Mouse (Mus musculus) liver (tissue): ENCODE results near the gene Dlgap1.
A peak's percentile ranks its signal among the peaks of the same experiment; 100 is the strongest.

Experiments used
- DNase-seq: peaks from one replicate; pipeline ENCODE4 v3.0.0-alpha.2; 2020; ENCODE audit warnings: mixed read lengths

Dlgap1 gene

DNA sequence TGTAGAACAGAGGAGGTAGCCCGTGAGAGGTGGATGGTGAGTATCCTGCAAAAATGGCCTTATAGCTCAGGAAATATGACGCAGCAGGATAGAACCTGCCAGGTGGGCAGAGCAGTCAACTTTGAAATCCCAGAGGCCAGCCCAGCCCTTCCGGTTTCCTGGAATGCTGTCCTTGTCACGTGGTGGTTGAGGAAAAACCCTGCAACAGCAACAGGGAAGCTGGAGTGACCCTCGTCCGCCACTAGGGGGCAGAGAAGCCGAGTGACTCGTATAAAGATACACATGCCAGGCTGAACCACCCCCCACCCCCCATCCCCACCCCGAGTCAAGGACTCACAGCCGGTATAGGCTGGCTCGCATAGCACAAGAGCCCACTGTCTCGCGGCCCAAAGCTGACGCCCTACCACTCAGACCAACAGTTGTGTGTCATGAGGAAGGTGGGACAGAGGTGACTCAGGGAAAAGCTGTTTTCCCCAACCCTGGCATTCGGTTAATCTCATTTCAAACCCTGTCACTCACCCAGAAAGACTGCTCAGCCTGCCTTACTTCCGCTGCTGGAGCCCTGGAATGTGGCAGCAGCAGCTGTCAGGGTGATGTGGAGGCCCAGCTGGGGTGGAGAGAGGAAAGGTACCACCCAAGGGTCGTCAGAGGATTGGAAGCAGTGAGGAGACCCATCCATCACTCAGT, 769.4 kb downstream of the Dlgap1 start:
- DNase-seq: peak; percentile 76

DNA sequence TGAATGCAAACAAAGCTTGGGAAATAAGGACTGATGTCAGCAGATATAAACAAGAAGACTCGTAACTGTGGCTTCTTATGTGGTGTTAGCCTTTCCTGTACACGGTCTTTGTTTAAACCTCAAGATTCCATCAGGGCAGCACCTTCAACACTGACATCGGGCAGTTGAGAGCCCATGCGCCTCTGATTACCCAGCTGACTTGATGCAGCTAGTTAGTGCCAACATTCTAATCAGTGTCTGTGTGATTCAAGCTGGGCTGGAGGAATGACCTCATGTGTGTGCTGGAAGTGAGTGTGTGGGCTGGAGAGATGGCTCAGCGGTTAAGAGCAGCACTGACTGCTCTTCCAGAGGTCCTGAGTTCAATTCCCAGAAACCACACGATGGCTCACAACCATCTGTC, 770.5 kb downstream of the Dlgap1 start:
- DNase-seq: no peak

DNA sequence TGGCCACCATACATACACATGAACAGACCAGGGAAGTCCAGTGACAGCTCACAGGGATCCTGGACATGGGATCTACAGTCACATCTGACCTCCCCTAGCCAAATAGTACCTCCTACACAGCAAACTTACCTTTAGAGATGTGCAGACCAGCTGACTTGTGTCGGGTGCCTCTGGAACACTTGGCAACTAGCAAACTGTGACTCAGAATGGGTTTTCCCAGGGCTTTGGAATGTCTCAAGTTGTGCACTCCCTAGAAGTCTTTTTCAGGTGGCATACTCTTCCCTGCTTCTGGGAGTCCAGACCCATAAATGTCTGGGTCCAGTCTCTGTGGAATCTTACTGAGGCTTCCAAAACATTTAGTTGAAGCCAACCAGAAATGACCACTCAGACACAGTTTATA, 772.8 kb downstream of the Dlgap1 start:
- DNase-seq: no peak

DNA sequence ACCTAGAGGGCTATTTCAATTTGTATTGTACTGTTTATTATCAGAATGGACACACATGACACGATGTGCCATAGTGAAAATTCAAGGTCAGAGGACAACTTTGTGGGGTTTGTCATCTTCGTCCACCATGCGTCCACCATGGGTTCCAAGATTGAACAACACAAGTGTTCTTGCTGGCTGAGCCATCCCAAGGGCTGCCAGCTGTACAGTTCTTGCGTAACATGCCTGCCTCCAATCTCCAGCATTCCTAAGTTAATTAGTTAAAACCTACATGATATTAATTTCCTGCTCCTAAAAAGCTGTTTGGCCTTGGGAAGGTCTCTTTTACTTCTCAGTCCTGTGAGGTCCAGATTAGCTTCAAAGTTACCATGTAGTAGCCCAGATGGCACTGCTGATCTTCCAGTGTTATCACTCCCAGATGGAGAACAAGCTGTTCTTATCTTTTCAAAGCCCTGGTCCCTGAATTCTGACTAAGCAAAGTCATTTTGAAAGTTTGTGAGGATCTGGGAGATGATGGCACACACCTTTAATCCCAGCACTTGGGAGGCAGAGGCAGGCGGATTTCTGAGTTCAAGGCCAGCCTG, 775.8 kb downstream of the Dlgap1 start:
- no peak for DNase-seq

DNA sequence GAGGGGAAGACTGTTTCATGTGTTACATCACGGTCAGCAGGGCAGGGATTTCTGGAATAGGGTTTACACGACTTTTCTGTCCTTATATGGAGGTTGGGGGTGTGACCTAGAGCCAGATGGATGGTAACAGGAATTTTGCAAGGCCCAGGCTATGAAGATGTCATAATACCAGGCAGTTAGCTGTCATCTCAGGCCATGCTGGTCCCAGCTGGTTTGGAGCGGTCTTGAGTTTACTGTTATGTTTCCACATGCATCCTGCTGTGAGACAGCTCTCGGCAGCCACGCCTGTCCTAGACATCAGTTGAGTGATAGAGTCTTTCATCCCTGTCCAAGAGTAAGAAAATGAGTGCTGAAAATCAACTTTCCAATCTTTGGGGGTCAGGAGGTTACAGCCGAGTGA, 776.5 kb downstream of the Dlgap1 start:
- DNase-seq: no peak

DNA sequence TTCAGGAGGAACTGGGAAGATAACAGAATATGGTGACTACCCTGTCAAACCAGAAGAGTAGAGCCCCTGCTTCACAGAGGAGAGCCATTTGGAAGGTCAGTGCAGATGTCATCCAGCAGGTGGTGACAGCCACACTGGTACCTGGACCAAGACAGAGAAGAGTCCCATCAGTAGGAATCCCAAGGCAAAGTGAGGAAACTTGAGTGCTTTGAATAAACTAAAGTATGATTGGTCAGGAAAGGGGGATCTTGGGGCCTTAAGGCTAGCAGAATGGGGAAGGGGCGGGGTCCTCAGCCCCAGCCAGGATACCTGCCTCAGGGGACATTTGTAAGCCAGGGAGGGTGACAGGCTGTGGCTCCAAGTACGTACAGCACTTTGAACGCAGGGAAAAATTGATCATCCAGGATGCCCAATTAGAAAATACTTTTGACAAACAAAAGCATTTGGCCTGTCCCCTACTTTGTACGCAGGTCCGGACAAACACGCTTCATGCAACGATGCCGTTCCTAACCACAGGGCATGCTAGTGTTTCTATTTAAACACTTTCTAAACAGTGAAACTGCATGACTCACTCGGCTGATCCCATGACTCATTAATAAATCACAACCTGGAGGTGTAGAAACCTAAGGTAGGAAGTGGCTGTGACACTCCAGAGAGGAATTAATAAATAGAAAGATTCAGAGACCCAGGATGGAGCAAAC, 777.7 kb downstream of the Dlgap1 start:
- no peak for DNase-seq

DNA sequence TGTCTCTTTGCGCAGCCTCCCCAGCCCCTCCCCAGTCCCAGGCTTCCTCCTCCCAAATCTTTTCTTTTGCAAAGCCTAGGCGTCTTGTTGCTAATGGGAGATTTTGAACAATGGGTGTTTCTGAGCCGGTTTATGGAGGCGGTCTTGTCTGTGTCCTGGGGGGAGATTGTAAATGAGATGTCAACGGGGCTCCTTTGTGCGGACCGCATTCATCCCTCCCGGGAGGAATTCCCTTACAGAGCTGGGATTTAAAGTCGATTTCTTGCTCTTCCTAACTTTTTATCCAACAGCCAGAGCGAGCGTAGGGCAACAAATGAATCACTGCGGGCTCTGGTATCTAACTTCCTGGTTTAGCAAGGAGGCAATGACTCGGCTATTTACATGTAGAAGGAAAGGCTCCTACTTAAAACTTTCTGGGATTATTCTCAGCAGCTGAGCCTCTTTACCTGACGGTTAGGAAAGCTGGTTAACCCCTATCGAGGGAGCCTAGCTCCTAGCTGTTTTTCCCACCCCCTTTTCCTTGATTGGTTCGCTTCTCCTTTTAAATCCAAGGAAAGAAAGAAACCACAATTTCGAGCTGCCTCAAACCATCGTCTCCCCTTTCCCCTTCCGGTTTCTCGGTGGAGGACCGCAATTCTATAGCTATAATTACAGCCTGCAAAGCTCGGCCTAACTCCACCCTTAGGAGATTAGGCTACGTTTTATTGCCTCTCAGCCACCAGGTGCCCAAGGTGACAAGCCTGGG, 779.0 kb downstream of the Dlgap1 start:
- DNase-seq: no peak

DNA sequence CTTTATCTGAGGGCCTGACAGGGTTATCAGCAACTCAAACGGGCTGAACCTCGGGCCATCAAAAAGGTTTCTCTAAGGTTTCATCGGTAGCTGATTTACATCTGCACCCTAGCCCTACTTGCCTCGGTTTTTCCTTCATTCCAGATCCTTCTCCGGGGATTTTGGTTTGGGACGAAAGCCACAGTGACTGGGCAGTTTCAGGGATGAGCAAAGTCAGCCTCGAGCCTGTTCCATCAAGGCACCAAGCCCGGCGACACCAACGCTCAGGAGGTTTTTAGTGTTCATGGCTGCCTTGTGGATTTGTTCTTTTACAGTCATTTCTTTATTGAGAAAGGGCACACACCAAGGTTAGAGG, 779.6 kb downstream of the Dlgap1 start:
- no peak for DNase-seq

DNA sequence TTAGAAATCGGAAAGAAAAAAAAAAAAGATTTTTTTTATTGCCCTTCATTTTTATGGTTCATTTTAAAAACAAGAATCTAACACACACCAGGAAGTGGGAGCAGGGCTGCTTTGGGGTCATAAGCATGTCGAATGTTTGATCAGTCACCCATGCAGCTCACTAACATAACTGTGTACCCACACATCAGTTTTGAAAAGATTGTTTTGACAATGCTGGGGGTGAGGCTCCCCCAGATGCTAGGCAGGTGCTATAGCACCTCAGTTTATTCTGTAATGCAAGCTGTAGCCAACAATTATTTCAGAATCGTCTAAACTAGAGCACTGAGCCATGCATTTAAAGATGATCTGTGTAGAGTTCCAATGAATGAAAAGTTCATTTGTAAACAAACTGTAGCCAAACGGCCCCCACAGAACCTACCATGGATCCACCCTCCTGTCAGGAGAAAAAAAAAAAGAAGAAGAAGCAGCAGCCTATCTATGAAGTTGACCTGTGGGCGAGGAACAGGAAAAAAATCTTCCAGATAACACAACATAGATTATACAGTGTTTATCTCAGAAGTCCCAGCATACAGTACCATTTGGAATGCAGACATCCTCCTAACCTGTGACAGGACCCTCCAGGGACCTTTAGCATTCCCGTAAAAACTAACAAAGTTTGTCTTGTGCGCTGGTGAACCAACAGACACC, 780.2 kb downstream of the Dlgap1 start:
- DNase-seq: no peak

DNA sequence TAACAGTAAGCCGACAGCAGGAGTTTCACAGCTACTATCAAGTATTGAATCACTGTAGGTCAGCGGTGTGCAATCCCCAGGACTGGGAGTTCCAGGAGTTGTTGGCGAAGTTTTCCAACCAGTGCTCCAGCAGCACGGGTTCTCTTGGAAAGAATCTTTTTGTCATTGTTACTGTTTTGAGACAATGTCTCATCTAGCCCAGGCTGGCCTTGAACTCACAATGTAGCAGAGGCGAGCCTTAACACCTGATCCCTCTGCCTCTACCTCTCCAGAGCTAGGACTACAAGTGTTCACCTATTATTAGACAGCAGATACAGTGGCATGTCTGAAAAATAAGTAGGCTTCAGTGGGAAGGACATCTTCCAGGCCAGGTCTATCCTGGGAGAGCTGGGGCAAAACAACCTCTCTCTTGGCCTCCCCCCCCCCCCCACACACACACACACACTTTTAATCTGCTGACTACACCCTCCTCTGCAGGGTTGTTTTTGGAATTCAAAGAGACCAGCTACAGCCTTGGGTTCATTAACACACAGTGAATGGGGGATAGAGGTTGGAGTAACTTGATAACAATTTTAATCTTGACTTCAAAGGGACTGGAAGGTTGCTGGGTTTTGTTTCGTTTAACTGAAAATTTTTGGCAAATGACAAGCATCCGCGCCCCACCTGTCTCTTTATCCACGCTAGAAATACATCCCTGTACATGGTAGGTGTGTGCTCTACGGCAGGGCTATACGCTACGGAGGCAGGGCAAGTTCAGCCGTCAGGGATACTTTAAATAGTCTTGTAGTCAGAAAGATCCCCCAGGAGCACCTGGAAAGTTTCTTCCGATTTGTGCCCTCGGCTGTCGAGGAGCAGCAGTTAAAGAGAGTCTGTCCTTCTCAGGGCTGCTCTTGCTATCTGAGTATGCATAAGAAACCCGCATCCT, 781.6 kb downstream of the Dlgap1 start:
- DNase-seq: no peak

DNA sequence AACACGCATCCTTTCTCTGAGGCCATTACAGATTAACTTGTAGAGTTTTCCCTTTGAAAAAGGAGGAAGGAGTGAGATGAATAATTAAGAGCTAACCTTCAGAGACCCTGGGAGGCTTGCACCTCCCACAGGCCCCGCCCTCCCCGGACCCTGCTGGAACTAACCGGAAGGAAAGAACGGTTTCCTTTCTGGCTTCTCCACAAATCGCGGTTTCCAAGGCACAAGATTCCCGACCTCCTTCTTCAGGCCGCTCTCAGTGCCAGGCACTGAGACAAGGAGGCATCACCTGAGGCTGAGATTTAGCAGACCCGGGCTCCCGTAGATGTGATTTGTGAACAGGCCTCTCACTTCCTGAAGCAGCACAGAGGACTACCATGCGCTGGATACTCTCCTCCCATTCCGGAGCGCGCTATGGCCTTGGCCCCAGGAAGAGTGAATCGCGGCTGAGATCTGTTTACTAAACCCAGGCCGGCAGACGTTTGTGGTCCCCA, 782.3 kb downstream of the Dlgap1 start:
- peak; percentile 34 for DNase-seq

DNA sequence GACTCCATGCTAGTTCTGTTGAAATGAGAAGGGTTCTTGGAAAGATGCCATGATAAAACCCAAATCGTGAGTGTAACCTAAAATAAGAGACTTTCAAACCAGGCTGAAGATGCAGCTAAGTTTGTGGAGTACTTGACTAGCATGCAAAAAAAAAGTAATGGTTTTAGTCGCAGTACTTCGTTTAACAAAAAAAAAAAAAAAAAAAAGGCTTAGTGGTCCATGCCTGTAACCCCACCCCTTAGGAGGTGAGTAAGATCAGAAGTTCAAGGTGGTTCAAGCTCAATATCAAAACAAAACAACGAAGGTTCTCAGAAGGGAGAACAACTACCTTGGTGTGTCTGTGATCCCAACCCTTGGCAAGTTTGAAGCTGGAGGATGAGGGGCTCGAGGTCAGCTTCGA, 782.8 kb downstream of the Dlgap1 start:
- DNase-seq: no peak

DNA sequence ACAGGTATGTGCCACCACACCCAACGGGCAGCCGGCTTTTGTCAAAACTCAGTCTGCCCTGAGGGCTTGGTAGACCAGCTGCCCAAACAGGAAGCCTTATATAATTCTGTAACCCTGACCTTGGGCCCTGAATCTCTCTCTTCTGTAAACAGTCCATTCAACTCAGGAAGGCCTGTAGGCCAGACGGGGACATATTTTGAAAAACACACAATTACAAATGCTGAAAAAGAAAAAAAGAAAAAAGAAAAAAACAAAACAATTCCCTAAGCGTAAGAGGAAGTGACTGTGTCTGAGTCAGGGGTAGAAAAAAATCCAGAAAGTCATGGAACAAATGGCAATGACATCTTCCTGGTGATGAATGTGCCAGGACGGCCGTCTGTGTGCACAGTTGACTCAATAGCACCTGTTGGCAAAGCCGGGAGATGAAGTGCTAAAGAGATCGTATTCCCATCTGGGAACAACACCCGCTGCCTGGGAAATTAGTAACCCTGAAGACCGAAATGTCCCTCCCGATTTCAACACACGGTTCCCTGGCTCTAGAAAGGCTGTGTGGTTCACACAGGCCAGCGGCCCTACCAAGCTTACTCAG, 784.7 kb downstream of the Dlgap1 start:
- DNase-seq: no peak

DNA sequence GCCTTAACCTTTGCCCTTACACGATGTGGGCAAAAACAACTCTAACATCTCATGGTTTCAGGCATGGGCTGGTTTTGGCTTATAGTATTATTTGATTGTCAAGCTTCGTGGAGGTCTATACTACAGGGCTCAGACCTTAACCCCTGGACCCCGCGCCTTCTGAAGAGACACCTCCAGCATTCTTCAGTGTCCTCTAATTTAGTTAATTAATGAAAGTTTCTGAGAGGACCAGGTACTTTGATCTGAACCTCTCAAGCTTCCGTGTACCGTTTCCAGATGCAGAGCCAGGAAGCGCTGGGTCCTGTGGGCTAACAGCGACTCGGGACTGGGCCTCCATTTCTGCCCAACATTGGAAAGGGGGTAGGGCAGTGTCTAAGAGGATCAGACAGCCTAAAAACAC, 785.2 kb downstream of the Dlgap1 start:
- DNase-seq: no peak

DNA sequence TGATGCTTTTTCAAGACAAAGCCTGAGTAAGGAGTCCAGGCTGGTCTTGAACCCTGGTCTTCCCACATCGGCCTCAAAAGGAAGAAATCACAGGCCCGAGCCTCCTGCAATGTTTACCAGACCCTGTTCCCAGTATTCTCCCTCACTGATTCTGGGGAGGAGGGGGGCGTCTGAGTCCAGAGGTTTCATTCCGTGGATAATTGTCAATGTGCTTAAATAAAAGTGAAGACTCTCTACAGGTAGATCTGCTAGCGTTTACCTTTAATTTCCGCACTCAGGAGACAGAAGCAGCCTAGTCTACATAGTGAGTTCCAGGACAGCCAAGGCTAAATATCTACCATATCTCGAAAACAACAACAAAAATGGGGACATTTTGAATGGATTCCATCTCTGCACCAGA, 785.8 kb downstream of the Dlgap1 start:
- DNase-seq: no peak

DNA sequence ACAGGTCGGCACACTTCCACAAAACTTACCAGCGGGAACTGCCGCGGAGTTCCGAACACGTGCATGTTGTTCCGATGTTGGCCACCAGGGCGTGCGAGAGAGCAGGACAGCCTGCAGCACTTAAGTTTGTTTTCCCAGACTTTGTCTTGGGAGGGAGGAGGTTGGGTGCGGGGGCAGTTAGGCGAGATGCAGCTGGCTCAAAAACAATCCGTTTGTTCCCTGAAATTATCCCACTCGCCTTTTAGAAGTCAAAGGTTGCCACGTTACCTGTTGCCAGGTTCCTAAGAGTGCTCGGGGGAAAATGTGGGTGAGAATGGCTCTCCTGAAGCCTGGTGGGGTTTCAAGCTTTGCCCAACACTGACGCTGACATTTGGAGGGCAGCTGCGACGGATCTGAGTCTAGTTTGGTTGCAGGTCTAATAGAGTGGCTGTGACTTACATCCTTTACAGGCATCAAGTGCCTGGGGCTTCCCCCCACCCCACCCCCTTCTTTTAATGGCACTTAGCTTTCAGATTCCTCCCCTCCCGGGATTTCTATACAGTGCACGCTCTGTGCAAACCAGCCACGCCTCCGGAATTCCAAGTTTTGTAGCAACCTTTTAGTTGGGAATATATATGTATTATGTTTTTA, 786.3 kb downstream of the Dlgap1 start:
- DNase-seq: peak; percentile 79

DNA sequence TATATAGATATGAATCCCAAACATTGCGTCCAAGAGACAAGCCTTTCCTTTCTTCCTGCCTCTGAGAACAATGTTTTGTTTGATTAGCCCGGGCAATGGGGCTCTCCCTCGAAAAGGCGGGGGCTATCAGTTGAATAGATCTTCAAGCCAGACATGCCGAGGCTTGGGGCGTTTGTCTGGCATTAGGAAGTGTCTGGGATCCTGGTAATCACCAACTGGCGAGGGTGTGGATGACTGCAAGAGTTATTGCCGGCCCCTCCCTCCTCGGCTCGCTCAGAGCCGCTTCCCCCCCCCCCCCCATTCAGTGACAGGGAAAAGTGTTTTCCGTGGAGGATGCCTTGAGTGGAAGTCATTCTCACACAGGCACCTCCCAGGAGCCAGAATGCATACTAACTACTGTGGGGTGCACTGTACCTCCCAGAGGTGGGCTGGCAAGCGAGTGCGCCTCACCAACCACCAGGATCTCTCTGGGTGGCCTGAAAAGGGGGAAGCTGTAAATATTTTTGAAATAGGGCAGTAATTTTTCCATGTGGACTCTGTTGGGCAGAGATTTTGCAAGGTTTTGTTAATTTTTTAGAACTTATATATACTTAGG, 786.9 kb downstream of the Dlgap1 start:
- DNase-seq: no peak

DNA sequence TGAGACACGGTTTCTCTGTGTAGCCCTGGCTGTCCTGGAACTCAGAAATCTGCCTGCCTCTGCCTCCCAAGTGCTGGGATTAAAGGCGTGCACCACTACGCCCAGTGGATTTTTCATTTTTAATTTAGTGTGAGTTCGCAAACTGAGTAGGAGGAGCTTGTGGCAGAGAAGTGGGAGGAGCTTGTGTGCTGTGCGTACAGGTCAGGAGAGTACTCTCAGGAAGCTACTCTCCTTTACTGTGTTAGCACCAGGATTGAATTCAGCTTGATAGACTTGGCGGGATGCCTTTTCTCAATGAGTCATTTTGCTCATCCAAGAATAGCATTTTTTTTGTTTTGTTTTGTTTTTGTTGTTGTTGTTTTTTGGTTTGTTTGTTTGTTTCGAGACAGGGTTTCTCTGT, 793.1 kb downstream of the Dlgap1 start:
- DNase-seq: no peak

DNA sequence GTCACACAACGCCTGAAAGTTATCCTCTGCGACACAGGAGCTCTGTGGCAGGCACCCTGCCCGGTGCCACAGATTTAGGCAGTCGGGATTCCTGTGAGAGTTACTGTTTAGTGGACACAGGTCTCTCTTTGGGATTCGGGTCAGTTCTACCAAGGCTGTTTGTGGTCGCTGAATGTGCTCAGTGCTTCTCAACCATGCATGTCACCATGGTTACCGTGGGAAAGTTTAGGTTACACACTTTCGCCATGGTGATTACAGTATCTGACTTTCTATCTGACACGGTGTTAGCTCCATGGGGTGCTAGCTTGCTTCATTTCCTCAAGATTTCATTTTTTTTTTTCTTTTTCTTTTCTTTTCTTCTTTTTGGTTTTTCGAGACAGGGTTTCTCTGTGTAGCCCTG, 793.8 kb downstream of the Dlgap1 start:
- no peak for DNase-seq

DNA sequence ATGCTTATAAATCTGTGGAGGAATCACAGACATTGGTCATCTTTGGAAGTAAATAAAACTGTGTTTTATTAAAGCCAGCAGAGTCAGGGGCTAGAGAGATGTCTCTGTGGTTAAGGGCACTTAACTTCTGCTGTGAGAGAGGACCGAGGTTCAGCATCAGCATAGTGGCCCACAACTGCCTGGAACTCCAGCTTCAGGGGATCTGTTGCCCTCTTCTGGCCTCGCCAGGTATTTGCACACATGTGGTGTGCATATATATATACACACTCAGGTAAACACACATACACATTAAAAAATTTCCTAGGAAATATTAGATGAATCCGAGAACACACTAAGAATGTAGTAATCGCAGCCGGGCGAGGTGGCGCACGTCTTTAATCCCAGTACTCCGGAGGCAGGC, 796.5 kb downstream of the Dlgap1 start:
- DNase-seq: no peak

DNA sequence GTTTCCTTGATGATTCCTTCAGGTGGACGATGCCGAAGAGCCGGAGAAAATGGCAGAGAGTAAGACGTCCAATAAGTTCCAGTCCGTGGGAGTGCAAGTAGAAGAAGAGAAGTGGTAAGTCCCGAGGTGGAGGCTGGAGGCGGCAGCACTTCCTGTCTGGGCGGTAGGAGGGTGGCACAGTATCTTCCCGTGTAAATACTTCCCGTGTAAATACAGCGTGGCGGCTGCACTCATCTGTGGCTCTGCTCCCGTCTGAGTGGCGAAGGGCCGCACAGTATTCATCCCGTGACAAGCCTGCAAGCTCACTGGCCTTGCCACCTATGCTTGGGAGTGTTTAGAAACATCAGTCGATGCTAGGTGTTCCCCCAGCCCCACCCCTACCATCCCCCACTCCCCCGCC, 797.1 kb downstream of the Dlgap1 start:
- no peak for DNase-seq
